17 mouse cellular contexts compared by ENCODE assay signal in genomic region chr11:43889208-43889915, GRCm38 (mm10). TPM values are rescaled to one million over a fixed set of nuclear protein-coding genes. Genes with fewer than 3 reads are reported as not detected.
DNase-seq lines count a peak whose midpoint lies in the region; ATAC-seq and TF ChIP-seq lines count a peak whose summit lies in the region.
"Had no signal": no experiment of that assay in that cellular context is flagged by ENCODE, and none has a peak within 500 bp of the region (broad histone marks: within the 10 kb centered on the region; RNA-seq: fewer than 3 reads in every experiment).

No protein-coding gene starts in this region.

- 42% methylated on average over 8 of the region's 8 CpGs for WGBS in heart, postnatal 0 days
- 53% methylated on average over 8 of the region's 8 CpGs for WGBS in heart, embryonic 12.5 days
- 85% methylated on average over 8 of the region's 8 CpGs for WGBS in midbrain, embryonic 11.5 days
- 73% methylated on average over 8 of the region's 8 CpGs for whole genome bisulfite sequencing in midbrain, embryonic 16.5 days
- 73% methylated on average over 8 of the region's 8 CpGs for WGBS in midbrain, embryonic 14.5 days

- TF ChIP-seq CTCF in heart, postnatal 0 days (IDR thresholded peaks at IDR 0.05; ENCODE audit: low read depth), result no peak

- no peak for TF ChIP-seq EP300 in heart, postnatal 0 days (IDR thresholded peaks at IDR 0.05; ENCODE audit: low read depth)

- peak; percentile 59 for ATAC-seq in heart, postnatal 0 days (ENCODE audit: insufficient read depth, low read depth)
- ATAC-seq in heart, embryonic 12.5 days (ENCODE audit: insufficient number of reproducible peaks, low FRiP score), result no peak
- ATAC-seq in midbrain, embryonic 11.5 days (ENCODE audit: low FRiP score), result peak; percentile 48
- no peak for ATAC-seq in midbrain, embryonic 16.5 days
- peak; percentile 20; the same call in 1 of the 2 replicates for ATAC-seq in midbrain, embryonic 14.5 days (ENCODE audit: low FRiP score, low TSS enrichment)
- ATAC-seq: intestine, embryonic 15.5 days had no signal

- no peaks in the 10 kb centered on the region for H3K27me3 ChIP-seq in heart, postnatal 0 days (ENCODE audit: control insufficient read depth, insufficient read depth, low read length)
- no peaks in the 10 kb centered on the region for H3K27me3 ChIP-seq in heart, embryonic 12.5 days (replicated peaks)
- H3K27me3 ChIP-seq in midbrain, embryonic 11.5 days (ENCODE audit: control insufficient read depth, insufficient read depth, low read length), result no peaks in the 10 kb centered on the region
- no peaks in the 10 kb centered on the region for H3K27me3 ChIP-seq in midbrain, embryonic 16.5 days (ENCODE audit: control insufficient read depth, insufficient read depth, low read depth, low read length)
- no peaks in the 10 kb centered on the region for H3K27me3 ChIP-seq in midbrain, embryonic 14.5 days (ENCODE audit: control insufficient read depth, insufficient read depth, low read length)
- H3K27me3 ChIP-seq: embryonic facial prominence, embryonic 15.5 days; forebrain, embryonic 12.5 days; intestine, embryonic 15.5 days; megakaryocyte, embryonic 14.5 days had no signal

- DNase-seq in embryo, embryonic 10.5 days (ENCODE audit: low spot score), result peak; percentile 10
- no peak for DNase-seq in embryo, embryonic 9.5 days (ENCODE audit: extremely low spot score)
- DNase-seq in heart, postnatal 0 days (ENCODE audit: low spot score), result peak; percentile 51
- no peak for DNase-seq in midbrain, embryonic 11.5 days (ENCODE audit: low spot score, missing footprints)
- peak; percentile 6 for DNase-seq in midbrain, embryonic 14.5 days
- no peak for DNase-seq in adrenal gland, adult 18-20 months (ENCODE audit: low spot score in 2 of 2)
- DNase-seq: adrenal gland, adult 2 months; cerebellum, postnatal 10 days; lung, adult 2 months; thymus, postnatal 36 days had no signal

- no peaks in the 10 kb centered on the region for H3K36me3 ChIP-seq in heart, postnatal 0 days (replicated peaks; ENCODE audit: control insufficient read depth, insufficient read depth, low read length)
- H3K36me3 ChIP-seq in heart, embryonic 12.5 days, result no peaks in the 10 kb centered on the region
- H3K36me3 ChIP-seq in midbrain, embryonic 11.5 days (ENCODE audit: control insufficient read depth, insufficient read depth, low read length), result no peaks in the 10 kb centered on the region
- no peaks in the 10 kb centered on the region for H3K36me3 ChIP-seq in midbrain, embryonic 16.5 days (ENCODE audit: control insufficient read depth, insufficient read depth, low read length)
- H3K36me3 ChIP-seq in midbrain, embryonic 14.5 days (ENCODE audit: control insufficient read depth, insufficient read depth, low read length), result no peaks in the 10 kb centered on the region
- H3K36me3 ChIP-seq: embryonic facial prominence, embryonic 15.5 days; forebrain, embryonic 12.5 days; intestine, embryonic 15.5 days had no signal

- H3K4me3 ChIP-seq in heart, postnatal 0 days (ENCODE audit: low read depth, low read length), result no peak overlapping the region
- H3K4me3 ChIP-seq in heart, embryonic 12.5 days, result no peak overlapping the region
- no peak overlapping the region for H3K4me3 ChIP-seq in midbrain, embryonic 11.5 days (ENCODE audit: low read depth, low read length)
- no peak overlapping the region for H3K4me3 ChIP-seq in midbrain, embryonic 16.5 days (ENCODE audit: low read depth, low read length)
- no peak overlapping the region for H3K4me3 ChIP-seq in midbrain, embryonic 14.5 days (replicated peaks; ENCODE audit: low read depth, low read length)
- H3K4me3 ChIP-seq: embryonic facial prominence, embryonic 15.5 days; forebrain, embryonic 12.5 days; intestine, embryonic 15.5 days; megakaryocyte, embryonic 14.5 days had no signal

- H3K9ac ChIP-seq in heart, postnatal 0 days (replicated peaks; ENCODE audit: low read depth, low read length), result no peak overlapping the region
- no peak overlapping the region for H3K9ac ChIP-seq in heart, embryonic 12.5 days
- H3K9ac ChIP-seq in midbrain, embryonic 11.5 days (ENCODE audit: low read length), result no peak overlapping the region
- H3K9ac ChIP-seq in midbrain, embryonic 16.5 days (ENCODE audit: low read depth, low read length), result no peak overlapping the region
- H3K9ac ChIP-seq in midbrain, embryonic 14.5 days (replicated peaks; ENCODE audit: low read length), result no peak overlapping the region
- H3K9ac ChIP-seq: embryonic facial prominence, embryonic 15.5 days; forebrain, embryonic 12.5 days; intestine, embryonic 15.5 days had no signal

- H3K27ac ChIP-seq in heart, postnatal 0 days (ENCODE audit: low read depth), result 0 out of 2 replicates have a peak overlapping the region, but pooled peaks have one; percentile 18
- H3K27ac ChIP-seq in heart, embryonic 12.5 days (ENCODE audit: poor library complexity, severe bottlenecking), result no peak overlapping the region
- no peak overlapping the region for H3K27ac ChIP-seq in midbrain, embryonic 11.5 days (ENCODE audit: low read depth, low read length)
- no peak overlapping the region for H3K27ac ChIP-seq in midbrain, embryonic 16.5 days (ENCODE audit: low read length)
- no peak overlapping the region for H3K27ac ChIP-seq in midbrain, embryonic 14.5 days (replicated peaks; ENCODE audit: low read depth, low read length)
- H3K27ac ChIP-seq: embryonic facial prominence, embryonic 15.5 days; forebrain, embryonic 12.5 days; intestine, embryonic 15.5 days; stomach, postnatal 0 days had no signal

- peaks cover 12% of the 10 kb centered on the region for H3K4me1 ChIP-seq in heart, postnatal 0 days (ENCODE audit: control insufficient read depth, insufficient read depth)
- H3K4me1 ChIP-seq in heart, embryonic 12.5 days (replicated peaks), result peaks cover 14% of the 10 kb centered on the region
- H3K4me1 ChIP-seq in midbrain, embryonic 11.5 days (ENCODE audit: control insufficient read depth, insufficient read depth, low read length), result no peaks in the 10 kb centered on the region
- no peaks in the 10 kb centered on the region for H3K4me1 ChIP-seq in midbrain, embryonic 16.5 days (ENCODE audit: control insufficient read depth, insufficient read depth, low read length)
- no peaks in the 10 kb centered on the region for H3K4me1 ChIP-seq in midbrain, embryonic 14.5 days (ENCODE audit: control insufficient read depth, insufficient read depth, low read length)
- H3K4me1 ChIP-seq: intestine, embryonic 15.5 days; megakaryocyte, embryonic 14.5 days had no signal

- H3K9me3 ChIP-seq in heart, postnatal 0 days (replicated peaks; ENCODE audit: control insufficient read depth, low read length), result no peaks in the 10 kb centered on the region
- H3K9me3 ChIP-seq in heart, embryonic 12.5 days (replicated peaks), result no peaks in the 10 kb centered on the region
- H3K9me3 ChIP-seq in midbrain, embryonic 11.5 days (ENCODE audit: control insufficient read depth, low read length), result no peaks in the 10 kb centered on the region
- no peaks in the 10 kb centered on the region for H3K9me3 ChIP-seq in midbrain, embryonic 16.5 days (replicated peaks; ENCODE audit: control insufficient read depth, low read length, poor library complexity, severe bottlenecking)
- H3K9me3 ChIP-seq in midbrain, embryonic 14.5 days (ENCODE audit: control insufficient read depth, low read length), result no peaks in the 10 kb centered on the region
- H3K9me3 ChIP-seq: embryonic facial prominence, embryonic 15.5 days; forebrain, embryonic 12.5 days; intestine, embryonic 15.5 days; megakaryocyte, embryonic 14.5 days had no signal

- no peak overlapping the region for H3K4me2 ChIP-seq in heart, postnatal 0 days (ENCODE audit: low read depth, low read length)
- H3K4me2 ChIP-seq in heart, embryonic 12.5 days, result no peak overlapping the region
- no peak overlapping the region for H3K4me2 ChIP-seq in midbrain, embryonic 11.5 days
- no peak overlapping the region for H3K4me2 ChIP-seq in midbrain, embryonic 16.5 days (ENCODE audit: low read length)
- H3K4me2 ChIP-seq in midbrain, embryonic 14.5 days (ENCODE audit: low read length), result no peak overlapping the region
- H3K4me2 ChIP-seq: embryonic facial prominence, embryonic 15.5 days; forebrain, embryonic 12.5 days; intestine, embryonic 15.5 days had no signal

RNA-seq across cellular contexts. Expression of gene Adra1b, which starts 11.6 kb away (rescaled TPM):
- 36.4 and 56.4 TPM in 2 replicates for total RNA-seq in heart, postnatal 0 days (2014; rRNA removed; ENCODE audit: low replicate concordance)
- 24.5 and 25.1 TPM in 2 replicates for polyA plus RNA-seq in heart, postnatal 0 days (2015; fragmentation: Nextera tagmentation; extraction: Ambion mirVana)
- 6.1 and 6.2 TPM in 2 replicates for polyA plus RNA-seq in heart, embryonic 12.5 days (2016; fragmentation: Nextera tagmentation; extraction: Ambion mirVana)
- 0.31 and 0.48 TPM in 2 replicates for polyA plus RNA-seq in midbrain, embryonic 11.5 days (2014; fragmentation: Nextera tagmentation; extraction: Ambion mirVana)
- polyA plus RNA-seq in midbrain, embryonic 16.5 days (2015; fragmentation: Nextera tagmentation; extraction: Ambion mirVana), result 7.9 and 12.1 TPM in 2 replicates
- 3.1 and 6.2 TPM in 2 replicates for polyA plus RNA-seq in midbrain, embryonic 14.5 days (2014; fragmentation: Nextera tagmentation; extraction: Ambion mirVana)
- total RNA-seq in adrenal gland, adult 18-20 months (2021), result 1 to 10 TPM; 1.8 to 2.9 TPM

Comparison
In these comparisons a context has a peak if more than half of its experiments do, and no peak if none do; other contexts are left out.
1. DNase-seq: peak in embryo, embryonic 10.5 days (single experiment), heart, postnatal 0 days (single experiment) and midbrain, embryonic 14.5 days (single experiment); none in embryo, embryonic 9.5 days (single experiment), midbrain, embryonic 11.5 days (single experiment) and adrenal gland, adult 18-20 months (0 of 2).
2. ATAC-seq: peak in heart, postnatal 0 days (single experiment), midbrain, embryonic 11.5 days (single experiment) and midbrain, embryonic 14.5 days (single experiment); none in heart, embryonic 12.5 days (single experiment) and midbrain, embryonic 16.5 days (single experiment).